Mouse (Mus musculus): ENCODE measurements around the gene Impg1.
A peak's percentile ranks its signal among the peaks of the same experiment; 100 is the strongest.

The Impg1 gene

DNA sequence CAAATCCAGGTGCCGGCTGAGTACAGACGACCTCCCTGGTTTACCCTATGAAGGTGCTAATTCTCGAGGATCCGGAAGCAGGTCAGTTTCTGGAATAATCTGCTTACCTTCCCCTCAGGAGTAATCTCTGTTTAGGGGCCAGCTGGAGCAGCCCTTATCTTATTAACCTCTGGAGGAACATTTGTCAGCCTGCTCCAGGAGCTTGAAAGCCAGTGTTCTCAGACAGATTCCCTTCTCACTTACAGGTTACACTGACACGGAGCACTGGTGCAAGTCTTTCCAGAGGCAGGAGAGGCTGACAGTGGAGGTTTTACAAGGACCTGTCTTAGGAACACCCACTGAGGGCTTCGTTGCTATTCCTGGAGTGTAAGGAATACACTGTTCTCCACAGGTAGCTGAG is at the start of gene Impg1:
Gene Impg1 (minus strand): TSS at position 101 of the 400 bp plus-strand sequence.
- DNase-seq, result no peak

DNA sequence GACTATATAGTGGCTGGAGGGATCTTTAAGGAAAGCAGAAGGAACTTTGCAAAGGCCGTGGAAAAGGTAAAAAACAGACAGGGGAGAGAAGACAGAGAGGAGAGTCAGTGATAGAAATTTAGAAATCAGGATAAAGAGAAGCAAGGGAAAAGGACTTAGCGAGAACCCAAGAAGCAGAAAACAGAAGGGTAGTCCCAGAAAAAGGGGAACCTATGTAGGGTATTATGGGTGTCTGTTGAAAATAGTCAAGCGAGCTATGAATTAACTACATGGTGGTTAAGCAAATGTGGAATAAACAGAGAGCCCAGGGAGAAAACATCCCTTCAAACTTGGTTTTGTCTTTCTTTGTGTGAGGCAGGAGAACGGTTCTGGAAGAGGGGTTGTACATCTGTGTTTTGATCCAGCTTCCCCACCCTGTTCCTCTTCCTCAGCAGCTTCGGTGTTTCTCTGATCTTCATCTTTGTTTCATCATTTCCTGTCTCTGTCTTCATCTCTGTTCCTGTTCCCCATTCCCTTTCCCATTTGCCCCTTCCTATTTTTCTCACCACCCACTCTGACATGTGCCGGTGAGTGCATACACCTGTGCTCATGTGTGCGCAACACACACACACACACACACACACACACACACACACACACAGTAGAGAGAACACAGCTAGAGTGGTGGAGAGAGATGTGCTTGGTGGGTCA is 44.3 kb upstream of the Impg1 start:
- no peak for DNase-seq

GRCm38 (mm10) chr9:80504496-80505012 is 39.3 kb upstream of the Impg1 start:
- DNase-seq, result no peak

GRCm38 (mm10) chr9:80491591-80491990 is 26.3 kb upstream of the Impg1 start:
- DNase-seq, result no peak

GRCm38 (mm10) chr9:80460420-80460819 is 4.9 kb downstream of the Impg1 start:
- DNase-seq, result no peak

- DNase-seq, result no peak
Observed at GRCm38 (mm10) chr9:80450467-80451261, 14.6 kb downstream of the Impg1 start.

DNA sequence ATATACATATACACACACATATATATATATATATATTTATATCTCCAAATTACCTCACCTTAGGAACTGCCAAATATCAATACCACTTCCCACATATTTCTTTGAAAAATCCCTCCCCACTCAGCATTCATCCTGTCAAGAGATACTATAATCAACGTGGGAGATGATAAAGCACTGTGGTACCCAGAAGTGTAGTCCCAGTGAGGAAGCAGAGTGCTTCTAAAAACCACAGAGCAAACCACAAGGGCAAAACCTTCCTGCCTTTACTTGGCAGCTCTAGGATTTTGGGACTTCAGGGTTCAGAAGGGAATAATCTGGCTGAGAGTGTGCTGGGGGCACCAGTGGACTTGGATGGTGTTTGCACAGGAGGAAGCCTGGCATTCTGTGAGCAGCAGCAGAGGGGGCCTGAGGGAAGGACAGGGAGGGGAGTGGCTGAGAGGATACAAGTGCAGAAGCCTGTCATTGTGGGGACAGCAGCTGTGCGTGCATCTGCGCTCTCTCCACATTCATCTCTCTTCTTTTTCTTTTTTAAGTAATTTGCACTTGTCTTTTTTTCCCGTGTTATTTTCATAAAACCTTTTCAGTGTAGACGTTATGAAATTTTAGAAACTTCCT is 24.1 kb downstream of the Impg1 start:
- DNase-seq, result no peak

DNA sequence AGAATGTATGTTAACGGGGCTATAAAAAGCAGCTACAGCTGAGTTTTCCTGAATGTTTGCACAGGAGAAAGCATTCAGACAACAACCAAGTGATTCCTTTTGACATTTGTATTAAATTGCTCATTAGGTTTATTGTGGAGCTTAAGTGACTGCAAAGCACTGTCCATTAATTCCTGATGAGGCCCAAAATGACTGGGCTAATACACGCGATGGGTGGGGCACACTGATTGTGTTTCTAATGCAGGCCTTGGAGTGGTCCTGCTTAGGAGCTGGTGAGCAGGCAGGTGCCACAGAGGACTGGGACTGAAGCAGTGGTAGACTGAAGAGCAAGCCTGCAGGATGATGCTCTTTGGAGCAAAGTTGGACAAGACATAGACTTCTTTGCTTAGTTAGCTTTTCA is 73.9 kb downstream of the Impg1 start:
- no peak for DNase-seq

GRCm38 (mm10) chr9:80391002-80391401 is 74.3 kb downstream of the Impg1 start:
- DNase-seq, result no peak

- no peak for DNase-seq
Observed at GRCm38 (mm10) chr9:80387890-80388289, 77.4 kb downstream of the Impg1 start.

DNA sequence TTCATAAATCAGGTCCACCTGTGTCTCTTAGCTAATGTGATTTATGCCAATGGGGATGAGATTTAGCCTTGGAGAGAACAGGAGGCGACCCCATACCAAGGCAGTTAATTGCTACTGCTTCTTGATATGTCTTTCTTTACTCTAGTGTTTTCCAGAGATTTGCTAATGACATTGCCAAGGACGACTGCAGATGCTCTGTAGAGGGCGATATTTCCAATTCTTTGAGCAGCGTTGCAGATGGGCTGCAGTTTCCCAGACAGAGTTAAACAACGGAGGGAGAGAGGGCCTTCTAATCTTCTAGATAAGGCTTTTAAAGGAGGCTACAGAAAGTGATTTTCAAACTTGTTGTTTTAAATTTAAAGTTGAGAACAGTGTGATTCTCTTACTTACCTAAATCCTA is 78.8 kb downstream of the Impg1 start:
- DNase-seq, result no peak

DNA sequence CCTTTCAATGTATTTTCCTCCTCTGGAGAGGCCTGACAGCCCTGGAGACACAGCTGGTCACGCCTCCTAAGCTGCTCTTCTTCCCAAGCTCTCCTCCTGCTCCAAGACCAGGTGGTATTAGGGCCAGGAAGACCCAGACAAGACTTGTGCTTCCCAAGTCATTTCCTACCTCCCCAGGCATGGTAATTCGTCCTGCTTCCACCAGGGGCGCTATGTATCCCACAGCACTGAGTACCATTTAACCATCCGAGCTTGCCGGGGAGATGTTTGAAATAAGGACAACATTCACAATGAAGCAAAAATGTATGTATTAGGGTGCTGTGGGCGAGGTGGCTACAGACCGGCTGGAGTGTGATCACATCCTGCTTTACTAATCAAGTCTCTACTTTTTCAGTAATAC is 79.3 kb downstream of the Impg1 start:
- peak; percentile 38 for DNase-seq

- DNase-seq, result no peak
Observed at GRCm38 (mm10) chr9:80382711-80383110, 82.6 kb downstream of the Impg1 start.

GRCm38 (mm10) chr9:80380078-80380645 is 85.1 kb downstream of the Impg1 start:
- DNase-seq, result no peak

DNA sequence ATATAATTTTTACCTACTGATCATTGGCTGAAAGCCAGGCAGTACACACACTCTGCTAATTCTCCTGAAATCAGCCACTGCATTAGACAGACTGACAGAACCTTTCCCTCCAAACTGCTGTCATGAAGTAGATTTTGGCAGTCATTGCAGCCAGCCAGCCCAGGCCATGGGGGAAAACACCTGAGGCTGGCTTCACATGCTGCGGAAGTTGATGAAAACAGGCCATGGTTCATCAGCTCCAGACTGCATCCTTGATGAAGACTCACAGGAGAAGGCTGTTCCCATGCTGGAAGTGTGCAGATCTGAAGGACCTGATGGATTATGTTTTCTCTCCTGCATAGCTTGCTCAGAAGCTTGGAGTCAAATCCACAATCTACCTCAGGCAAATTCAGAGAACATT is 91.2 kb downstream of the Impg1 start:
- no peak for DNase-seq

GRCm38 (mm10) chr9:80373304-80373739 is 92.0 kb downstream of the Impg1 start:
- no peak for DNase-seq

DNA sequence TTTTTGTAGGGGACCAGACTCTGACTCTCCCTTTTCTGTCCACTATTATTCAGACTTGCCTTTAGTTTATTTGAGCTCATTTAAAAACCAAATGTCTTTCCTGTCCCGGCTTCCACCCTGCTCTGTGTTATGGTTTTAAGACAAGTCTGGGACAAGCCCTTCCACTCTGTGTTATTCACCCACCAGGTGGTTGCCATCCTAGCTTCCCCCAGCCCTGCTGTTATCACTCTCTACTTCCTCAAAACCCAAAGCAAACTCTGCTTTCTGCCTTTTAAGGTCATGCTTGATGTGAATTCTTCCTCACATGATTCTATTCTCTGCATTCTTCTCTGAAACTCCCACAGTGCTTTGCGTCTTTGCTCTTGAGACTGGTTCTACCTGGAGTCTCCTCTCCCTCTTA is 96.6 kb downstream of the Impg1 start:
- no peak for DNase-seq

GRCm38 (mm10) chr9:80367520-80368204 is 97.6 kb downstream of the Impg1 start:
- no peak for DNase-seq

GRCm38 (mm10) chr9:80360063-80360462 is 105.2 kb downstream of the Impg1 start:
- DNase-seq, result no peak

GRCm38 (mm10) chr9:80351678-80352331 is 113.5 kb downstream of the Impg1 start:
- DNase-seq, result no peak

GRCm38 (mm10) chr9:80351295-80351677 is 114.0 kb downstream of the Impg1 start:
- no peak for DNase-seq

- DNase-seq, result no peak
Observed at GRCm38 (mm10) chr9:80344451-80345000, 120.8 kb downstream of the Impg1 start.

Data from kidney, postnatal 10 days (tissue).